Mouse (Mus musculus) frontal cortex, postnatal 36 days (tissue): ENCODE measurements at regions not wholly inside any gene's neighbourhood (a gene's known extent, or its start where the extent isn't known, plus 50 kb on each side); places are given as distances from the start of the nearest gene placed in this dataset.
A peak's percentile ranks its signal among the peaks of the same experiment; 100 is the strongest.

Source experiments
- DNase-seq, 2 experiments: peaks; one replicate each; pipeline ENCODE4 v3.0.0; 2022; ENCODE audit warnings: low spot score in 2 of 2

DNA sequence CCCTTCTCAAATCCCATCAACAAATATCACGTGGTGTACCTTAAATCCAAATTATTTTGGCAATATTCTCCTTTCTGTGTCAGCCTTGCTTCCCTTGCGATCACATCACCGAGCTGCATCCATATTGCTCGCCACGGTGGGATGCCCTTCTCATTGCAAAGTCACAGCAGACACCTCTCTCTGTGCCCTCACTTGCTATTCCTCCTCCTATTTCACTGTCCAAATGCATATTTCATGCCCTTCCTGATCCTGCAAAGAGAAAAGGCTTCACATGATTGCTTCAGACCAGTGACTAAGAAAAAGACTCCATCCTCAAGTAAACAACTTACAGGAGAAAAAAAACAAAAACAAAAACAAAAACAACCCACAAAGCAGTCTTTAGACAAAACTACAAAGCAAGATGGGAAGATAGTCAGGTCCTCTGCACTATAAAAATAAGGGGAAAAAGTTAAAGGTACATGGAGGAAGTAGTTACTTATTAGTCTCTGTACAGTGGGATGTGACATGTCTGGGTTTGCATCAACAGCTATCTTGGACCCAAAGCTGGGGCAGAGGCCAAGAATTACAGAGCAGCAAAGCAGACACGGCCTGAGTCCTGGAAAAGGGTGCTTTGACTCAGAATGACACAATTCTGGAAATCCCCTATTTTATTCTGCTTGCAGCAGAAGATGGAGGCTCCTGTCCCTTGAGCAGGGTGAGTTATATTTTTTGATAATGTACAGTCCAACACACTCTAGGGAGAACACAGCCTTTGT lies 349.3 kb downstream of the Zfp619 start:
- DNase-seq, result no peak

DNA sequence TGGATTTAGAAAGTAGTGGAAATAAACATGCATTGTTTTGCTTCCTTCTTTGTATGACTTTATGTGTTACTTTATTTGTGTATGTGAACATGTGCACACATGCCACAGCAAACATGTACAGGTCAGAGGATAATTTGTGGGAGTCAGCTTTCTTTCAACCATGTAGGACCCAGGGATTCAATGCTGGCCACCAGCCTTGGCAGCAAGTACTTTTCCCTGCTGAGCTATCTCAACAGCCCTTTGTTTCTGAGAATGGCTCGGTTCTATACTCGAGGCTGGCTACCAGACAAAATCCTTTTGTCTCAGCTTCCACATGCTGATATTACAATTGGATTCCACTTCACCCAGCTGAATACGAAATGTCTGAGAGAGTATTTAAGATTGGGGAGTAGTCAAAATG lies 349.9 kb downstream of the Zfp619 start:
- DNase-seq, result peak in 1 of 2 experiments; percentile 3

DNA sequence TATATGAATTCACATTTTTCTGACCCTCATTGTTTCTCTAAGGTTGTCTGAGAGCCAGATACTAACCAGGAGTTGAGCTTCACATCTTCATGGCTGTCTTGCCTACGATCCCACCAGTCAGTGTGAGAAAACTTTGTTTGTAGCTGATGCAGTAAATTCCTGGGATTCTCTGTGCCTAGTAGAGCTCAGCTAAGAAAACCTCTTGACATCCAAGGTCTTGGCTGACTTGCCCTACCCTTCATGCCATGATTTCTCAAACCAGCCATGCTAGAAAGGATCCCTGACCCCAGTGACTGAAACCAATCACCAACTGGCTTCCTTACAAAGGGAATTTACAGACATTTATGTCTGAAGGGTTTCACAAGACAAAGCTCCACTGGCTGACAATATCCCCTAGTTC lies 364.5 kb downstream of the Zfp619 start:
- no peak for DNase-seq

DNA sequence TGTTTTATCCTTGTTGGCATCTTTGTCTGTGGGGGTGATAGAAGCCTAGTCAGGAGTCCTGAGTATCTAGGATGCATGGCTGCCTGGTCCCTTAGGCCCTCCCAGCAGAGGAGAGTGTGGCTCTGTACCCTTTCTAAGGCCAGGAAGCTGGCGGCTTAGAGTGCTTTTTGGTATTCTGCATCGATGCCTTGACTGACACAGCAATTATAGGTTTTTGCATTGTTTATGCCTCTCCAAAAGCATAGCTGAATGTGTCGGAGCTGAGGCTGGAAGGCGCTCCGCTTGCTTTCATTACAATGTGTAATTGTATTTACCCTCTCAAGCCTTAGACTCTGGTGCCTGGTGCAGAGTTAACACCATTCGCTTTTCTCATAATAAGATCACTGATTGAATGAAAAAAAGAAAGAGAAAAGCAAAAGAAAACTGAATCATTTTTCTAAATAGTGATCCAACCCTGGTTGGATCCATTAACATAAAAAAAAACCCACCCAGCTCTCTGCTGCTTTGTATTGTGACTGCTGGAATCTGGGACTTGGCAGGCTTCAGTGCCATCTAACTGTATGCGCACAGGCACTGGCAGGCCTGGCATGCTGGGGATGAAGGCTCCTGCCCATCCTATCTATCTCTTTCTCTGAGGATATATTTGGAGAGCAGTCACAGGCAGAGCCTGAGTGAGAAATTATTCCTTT lies 376.8 kb downstream of the Zfp619 start:
- peak; percentile 3 to 15 for DNase-seq

DNA sequence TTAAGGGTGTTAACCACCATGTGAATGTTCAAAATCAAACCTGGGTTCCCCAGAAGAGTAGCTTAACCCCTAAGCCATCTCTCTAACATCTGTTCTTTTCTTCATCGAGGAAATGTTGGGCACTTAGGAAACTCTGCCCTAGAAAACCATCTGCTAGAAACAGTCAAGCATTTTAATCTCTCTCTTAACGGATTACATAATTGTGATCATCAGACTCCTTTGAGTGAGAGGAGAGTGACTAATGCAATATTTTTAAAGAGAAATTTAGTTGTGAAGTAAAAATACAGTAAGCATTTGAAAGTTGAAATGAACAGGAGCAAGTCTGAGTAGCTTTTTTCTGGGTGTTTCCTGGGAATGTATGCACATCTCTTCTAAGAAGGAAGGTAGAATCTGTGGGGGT lies 379.4 kb downstream of the Zfp619 start:
- peak; percentile 1 to 19 for DNase-seq

DNA sequence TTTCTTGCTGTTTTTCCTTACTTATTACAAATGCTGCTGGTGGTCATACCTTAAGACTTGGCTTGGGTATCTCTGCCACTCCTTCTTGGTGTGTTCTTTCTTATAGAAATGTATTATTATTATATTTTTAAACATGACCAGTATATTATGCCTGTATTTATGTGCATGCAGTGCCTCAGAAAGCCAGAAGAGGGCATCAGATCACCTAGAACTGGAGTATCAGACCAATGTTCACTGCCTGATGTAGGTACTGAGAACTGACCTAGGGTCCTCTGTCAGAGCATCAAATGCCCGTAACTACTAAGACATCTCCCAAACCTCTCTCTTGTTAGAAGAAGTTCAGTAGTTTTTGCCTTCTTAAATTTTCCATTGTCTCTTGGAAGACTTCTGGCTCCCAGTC lies 380.7 kb downstream of the Zfp619 start:
- DNase-seq, result no peak

DNA sequence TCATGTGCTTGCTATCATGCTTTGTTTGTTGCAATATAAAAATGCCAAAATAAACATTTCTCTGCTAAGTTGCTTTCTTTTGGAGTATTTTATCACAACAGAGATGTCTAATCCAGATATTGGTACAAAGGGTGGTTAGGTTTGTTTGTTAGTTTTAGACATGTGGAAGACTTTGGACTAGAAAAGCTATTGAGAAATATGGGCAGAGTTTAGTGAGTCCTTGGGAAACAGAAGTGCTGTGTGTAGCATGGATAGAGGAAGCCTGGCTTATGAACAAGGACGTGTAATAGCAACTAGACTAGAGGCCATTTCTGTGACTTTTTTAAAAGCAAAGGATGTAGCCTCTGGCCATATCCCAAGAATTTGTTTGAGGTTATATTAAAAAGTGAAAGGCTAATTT lies 416.4 kb downstream of the Zfp619 start:
- no peak for DNase-seq

DNA sequence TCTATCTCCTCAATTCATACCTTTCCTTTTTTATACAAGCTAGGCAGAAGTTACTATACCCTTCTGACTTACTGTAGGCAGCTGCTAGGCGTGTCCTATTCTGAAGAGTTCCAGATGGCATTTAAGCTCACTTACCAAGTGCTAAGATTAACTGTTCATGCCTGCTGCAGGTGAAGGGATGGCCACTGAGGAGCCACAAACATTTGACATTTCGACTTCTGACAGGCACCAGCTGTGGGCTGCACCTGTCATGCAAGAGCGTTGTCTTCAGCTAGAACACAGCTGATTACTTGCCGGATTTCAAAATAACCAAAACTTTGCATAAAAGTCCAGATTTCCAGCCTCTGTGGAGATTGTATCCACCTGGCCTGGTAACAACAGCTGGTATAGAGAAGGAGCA lies 419.7 kb downstream of the Zfp619 start:
- no peak for DNase-seq

DNA sequence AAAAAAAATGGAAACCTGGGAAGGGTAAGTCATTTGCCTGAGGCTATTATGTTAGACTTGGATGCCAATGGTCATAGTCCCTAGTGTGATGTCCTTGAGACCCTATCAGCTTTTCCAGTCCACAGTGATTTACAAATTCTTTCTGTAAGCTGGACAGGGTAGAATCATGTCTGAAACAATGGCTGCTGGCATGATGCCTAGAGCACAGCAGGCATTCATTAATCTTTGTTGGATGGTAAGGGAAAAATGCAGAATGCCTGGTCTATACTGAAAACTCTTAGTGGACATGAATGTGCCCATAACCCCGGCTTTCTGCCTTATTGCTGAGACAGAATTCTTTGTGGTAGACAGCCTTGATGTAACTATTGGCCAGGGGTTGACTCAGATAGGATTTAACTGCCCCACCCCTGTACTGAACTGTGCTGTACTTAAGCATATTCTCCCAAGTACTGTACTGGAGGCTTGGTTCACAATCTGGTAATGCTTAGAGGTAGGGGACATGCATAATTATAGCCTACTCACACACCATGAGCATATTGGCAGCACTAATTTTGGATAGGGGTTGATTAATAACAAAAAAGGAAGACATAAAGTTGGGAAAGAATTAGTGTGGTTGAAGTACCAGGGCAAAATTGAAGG lies 424.8 kb downstream of the Zfp619 start:
- DNase-seq, result no peak

DNA sequence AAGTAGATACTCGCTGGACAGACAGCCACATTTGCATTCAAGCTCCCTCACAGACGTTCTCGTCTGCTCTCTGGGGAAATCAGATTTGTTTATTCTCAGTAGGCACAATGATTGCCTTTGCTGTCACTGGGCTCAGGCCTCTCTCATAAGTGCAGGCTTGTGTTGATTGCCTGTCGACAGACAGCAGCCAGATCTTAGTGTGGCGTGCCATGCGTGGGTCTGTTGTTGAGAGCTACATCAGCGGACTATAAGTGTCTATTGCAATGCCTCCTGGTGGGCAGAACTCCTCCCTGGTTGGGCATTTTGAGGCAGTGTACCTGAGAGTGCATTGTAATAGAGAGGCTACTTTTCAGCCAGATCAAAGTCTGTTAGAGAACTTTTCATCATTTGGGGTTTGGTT lies 436.5 kb downstream of the Zfp619 start:
- no peak for DNase-seq

DNA sequence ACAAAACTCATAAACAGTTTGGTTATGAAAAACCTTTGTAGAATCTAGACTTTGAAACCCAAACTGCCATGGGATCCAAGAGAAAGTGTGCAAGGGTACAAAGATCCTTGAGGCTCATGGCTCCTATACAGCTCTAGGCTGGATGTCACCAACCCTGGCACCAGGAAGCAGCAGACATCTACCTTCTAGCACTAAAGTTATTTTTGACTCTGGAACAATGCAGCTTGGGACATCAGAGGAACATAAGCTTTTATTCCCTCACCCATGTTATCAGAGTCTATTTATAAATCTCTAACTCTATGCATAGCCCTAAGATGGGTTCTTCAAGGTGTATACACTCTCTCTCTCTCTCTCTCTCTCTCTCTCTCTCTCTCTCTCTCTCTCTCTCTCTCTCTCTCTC lies 437.4 kb downstream of the Zfp619 start:
- DNase-seq, result no peak

DNA sequence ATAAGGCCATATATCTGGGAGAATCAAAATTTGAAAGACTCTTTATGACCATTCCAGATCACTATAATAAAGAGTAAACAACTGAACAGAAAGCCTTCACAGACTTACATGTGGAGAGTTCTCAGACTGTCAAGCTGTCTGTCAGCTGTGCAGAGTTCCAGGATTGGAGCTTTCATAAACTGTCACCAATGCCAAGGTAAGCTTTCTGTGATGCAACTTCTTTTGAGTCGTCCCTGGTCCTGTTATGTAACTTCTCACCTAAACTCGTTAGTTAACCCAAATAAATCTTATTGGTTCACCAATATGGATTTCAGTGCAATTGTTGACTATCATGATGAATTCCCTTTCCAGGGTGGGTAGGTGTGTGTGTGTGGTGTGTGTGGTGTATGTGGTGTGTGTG lies 460.6 kb downstream of the Zfp619 start:
- DNase-seq, result no peak

DNA sequence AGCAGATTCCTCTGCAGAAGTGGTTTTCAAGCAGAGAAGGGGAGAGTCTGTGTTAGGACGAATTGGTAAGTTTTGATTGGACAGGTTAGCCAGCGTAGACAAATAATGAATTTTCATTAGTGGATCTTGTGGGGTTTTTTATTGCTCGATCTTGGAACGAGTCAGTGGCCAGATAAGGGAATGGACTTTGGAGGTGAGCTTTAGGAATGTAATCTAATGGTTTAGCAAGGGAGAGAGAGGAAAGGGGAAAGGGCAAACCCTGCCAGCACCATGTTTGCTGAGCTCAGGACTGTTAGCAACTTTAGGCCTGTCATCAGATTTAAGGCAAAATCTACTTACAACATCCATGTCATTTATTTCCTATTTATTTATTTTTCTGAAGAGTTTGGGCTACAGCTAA lies 464.1 kb downstream of the Zfp619 start:
- DNase-seq, result no peak
